24 mouse cellular contexts compared by ENCODE assay signal in genomic region chr2:116966266-116966665, GRCm38 (mm10).
DNase-seq lines count a peak whose midpoint lies in the region; ATAC-seq and TF ChIP-seq lines count a peak whose summit lies in the region.
"Had no signal": no experiment of that assay in that cellular context is flagged by ENCODE, and none has a peak within 500 bp of the region (broad histone marks: within the 10 kb centered on the region; RNA-seq: fewer than 3 reads in every experiment).

No protein-coding gene starts in this region.

- DNase-seq in 3T3-L1 (ENCODE audit: low read depth, low spot score), result peak; percentile 83
- peak; percentile 84 for DNase-seq in Muller cell, postnatal 12 days (ENCODE audit: inconsistent ontology term)
- peak; percentile 62 for DNase-seq in NIH3T3 (ENCODE audit: low read depth)
- DNase-seq in spleen, postnatal 4 days (ENCODE audit: low spot score in 2 of 2), result no peak
- DNase-seq in urinary bladder, postnatal 4 days (ENCODE audit: low spot score in 2 of 2), result no peak
- DNase-seq: adrenal gland, adult 2 months; adrenal gland, adult 8-10 months; adrenal gland, postnatal 10 days; adrenal gland, postnatal 14 days; adrenal gland, postnatal 25 days; adrenal gland, postnatal 36 days; B cell, adult 2 months; cerebellum, adult 11 months; cerebellum, adult 11-12 months; cerebellum, adult 18-20 months; cerebellum, adult 2 months; cerebellum, adult 8-10 months; cerebellum, adult 9-10 months; cerebellum, adult 9-11 months had no signal

- ATAC-seq in CD4-positive, CD25-positive, alpha-beta regulatory T cell, adult 4 months, result no peak
- ATAC-seq in cerebellum, adult (ENCODE audit: insufficient number of reproducible peaks, low FRiP score, low TSS enrichment), result no peak
- ATAC-seq: activated CD4-positive, CD25-positive, alpha-beta regulatory T cell, adult 4 months; Patski had no signal

- no peak for TF ChIP-seq POLR2A in embryonic fibroblast, embryonic 13.5 days (IDR thresholded peaks at IDR 0.05; ENCODE audit: low read depth, low read length)

- no peak for TF ChIP-seq CTCF in embryonic fibroblast, embryonic 13.5 days (IDR thresholded peaks at IDR 0.05; ENCODE audit: borderline replicate concordance, insufficient read depth, low read length)

- peak overlapping the region; percentile 77 for H3K27ac ChIP-seq in embryonic fibroblast, embryonic 13.5 days (ENCODE audit: insufficient read depth, low read length)

- no peak overlapping the region for H3K4me3 ChIP-seq in embryonic fibroblast, embryonic 13.5 days (ENCODE audit: insufficient read depth, low read length)

- peaks cover 11% of the 10 kb centered on the region for H3K4me1 ChIP-seq in embryonic fibroblast, embryonic 13.5 days (ENCODE audit: control insufficient read depth, insufficient read depth, low read length)

Comparison
In these comparisons a context has a peak if more than half of its experiments do, and no peak if none do; other contexts are left out.
1. DNase-seq: peak in 3T3-L1 (single experiment), Muller cell, postnatal 12 days (single experiment) and NIH3T3 (single experiment); none in spleen, postnatal 4 days (0 of 2) and urinary bladder, postnatal 4 days (0 of 2).